Mouse (Mus musculus): ENCODE measurements around the gene Zyx. TPM values are rescaled to one million over a fixed set of nuclear protein-coding genes. Genes with fewer than 3 reads are reported as not detected.

The Zyx gene
- 91.9 TPM for polyA plus RNA-seq (2017; shearing (Covaris generic))

GRCm38 (mm10) chr6:42349426-42350020, at the start of gene Zyx:
Gene Zyx (plus strand): TSS chr6:42349630.

GRCm38 (mm10) chr6:42324482-42325267, 24.8 kb upstream of the Zyx start, which contains the start of gene Fam131b:
Gene Fam131b (minus strand): TSS chr6:42324643.

GRCm38 (mm10) chr6:42372816-42373547, 23.6 kb downstream of the Zyx start, which contains the start of gene Epha1:
Gene Epha1 (minus strand): TSS chr6:42373268.

GRCm38 (mm10) chr6:42399938-42400337, 50.5 kb downstream of the Zyx start, which contains the start of gene Tas2r143:
Gene Tas2r143 (plus strand): TSS chr6:42400238.

GRCm38 (mm10) chr6:42405134-42405533, 55.7 kb downstream of the Zyx start, which contains the start of gene Tas2r135:
Gene Tas2r135 (plus strand): TSS chr6:42405434.

Other genes starting within 250 kb of the Zyx start
- gene Tas2r139, start 208.7 kb upstream of the Zyx start, polyA plus RNA-seq (2017; shearing (Covaris generic)): not detected
- not detected for gene Tas2r144, start 134.3 kb upstream of the Zyx start, polyA plus RNA-seq (2017; shearing (Covaris generic))
- 13.4 TPM for gene Gstk1, start 103.7 kb upstream of the Zyx start, polyA plus RNA-seq (2017; shearing (Covaris generic))
- gene Tmem139, start 87.7 kb upstream of the Zyx start, polyA plus RNA-seq (2017; shearing (Covaris generic)): not detected
- 77.7 TPM for gene Casp2, start 84.6 kb upstream of the Zyx start, polyA plus RNA-seq (2017; shearing (Covaris generic))
- gene Clcn1, start 62.9 kb upstream of the Zyx start, polyA plus RNA-seq (2017; shearing (Covaris generic)): not detected
- gene Fam131b, start 25.0 kb upstream of the Zyx start, polyA plus RNA-seq (2017; shearing (Covaris generic)): not detected
- gene Epha1, start 23.6 kb downstream of the Zyx start, polyA plus RNA-seq (2017; shearing (Covaris generic)): 0.16 TPM
- not detected for gene Tas2r143, start 50.6 kb downstream of the Zyx start, polyA plus RNA-seq (2017; shearing (Covaris generic))
- not detected for gene Tas2r135, start 55.8 kb downstream of the Zyx start, polyA plus RNA-seq (2017; shearing (Covaris generic))
- gene Tas2r126, start 84.9 kb downstream of the Zyx start, polyA plus RNA-seq (2017; shearing (Covaris generic)): not detected
- not detected for gene Olfr458, start 115.6 kb downstream of the Zyx start, polyA plus RNA-seq (2017; shearing (Covaris generic))
- gene Olfr457, start 126.7 kb downstream of the Zyx start, polyA plus RNA-seq (2017; shearing (Covaris generic)): not detected
- not detected for gene Olfr456, start 137.6 kb downstream of the Zyx start, polyA plus RNA-seq (2017; shearing (Covaris generic))
- not detected for gene Olfr455, start 198.0 kb downstream of the Zyx start, polyA plus RNA-seq (2017; shearing (Covaris generic))
- gene Tcaf3, start 248.1 kb downstream of the Zyx start, polyA plus RNA-seq (2017; shearing (Covaris generic)): not detected